In the genomic region with DNA sequence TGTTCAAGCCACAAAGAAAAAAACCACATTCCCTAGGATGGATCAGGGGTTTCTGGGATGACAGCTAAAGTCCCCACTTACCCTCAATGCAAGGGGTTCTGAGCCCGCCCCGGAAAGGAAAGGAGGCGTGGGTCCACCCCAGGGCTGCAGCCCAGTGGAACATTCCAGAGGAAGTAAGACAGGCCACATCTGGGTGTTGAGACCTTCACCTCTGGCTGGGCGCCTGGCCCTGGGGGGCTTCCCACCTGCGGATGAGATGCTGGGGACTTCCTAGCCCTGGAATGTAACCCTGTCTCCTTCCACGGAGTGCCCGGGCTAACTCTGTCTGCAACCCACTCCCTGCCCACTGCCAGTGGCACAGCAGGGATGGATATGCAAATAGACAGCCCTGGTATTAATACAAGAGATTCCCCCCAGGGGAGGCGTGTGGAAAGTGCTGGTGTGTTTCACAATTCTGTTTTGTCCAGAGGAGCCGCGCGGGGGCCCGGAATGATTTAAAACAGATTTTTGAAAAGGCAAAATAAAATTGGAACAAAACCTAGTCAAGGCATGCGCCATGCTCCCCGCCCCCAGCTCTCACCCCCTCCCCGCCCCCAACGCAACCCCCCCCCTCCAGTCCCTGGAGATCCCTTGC, we compare ENCODE assay signal across 8 mouse cellular contexts. TPM values are rescaled to one million over a fixed set of nuclear protein-coding genes. Genes with fewer than 3 reads are reported as not detected.
DNase-seq lines count a peak whose midpoint lies in the region; ATAC-seq and TF ChIP-seq lines count a peak whose summit lies in the region.

No protein-coding gene starts in this region.

- H3K27ac ChIP-seq in kidney, embryonic 16.5 days (ENCODE audit: low read length) = 0 out of 2 replicates have a peak overlapping the region, but pooled peaks have one; percentile 30
- H3K27ac ChIP-seq in embryonic facial prominence, embryonic 15.5 days (replicated peaks) = peak overlapping the region; percentile 86
- H3K27ac ChIP-seq in intestine, embryonic 16.5 days (ENCODE audit: low read length) = peak overlapping the region; percentile 54
- H3K27ac ChIP-seq in midbrain, postnatal 0 days (ENCODE audit: low read depth, low read length) = no peak overlapping the region

- H3K4me2 ChIP-seq in kidney, embryonic 16.5 days (replicated peaks; ENCODE audit: low read depth, low read length) = peak overlapping the region; percentile 94
- peak overlapping the region; percentile 90 for H3K4me2 ChIP-seq in embryonic facial prominence, embryonic 15.5 days (replicated peaks)
- H3K4me2 ChIP-seq in intestine, embryonic 16.5 days (ENCODE audit: low read depth, low read length) = peak overlapping the region; percentile 94
- H3K4me2 ChIP-seq in midbrain, postnatal 0 days (ENCODE audit: low read depth, low read length, poor library complexity, severe bottlenecking) = peak overlapping the region; percentile 12; the same call in 1 of the 2 replicates

- no peak for TF ChIP-seq CTCF in midbrain, postnatal 0 days (IDR thresholded peaks at IDR 0.05)

- H3K9me3 ChIP-seq in kidney, embryonic 16.5 days (ENCODE audit: low read length) = no peaks in the 10 kb centered on the region
- no peaks in the 10 kb centered on the region for H3K9me3 ChIP-seq in embryonic facial prominence, embryonic 15.5 days (replicated peaks)
- 0 out of 2 replicates have a peak, but pooled peaks cover 3% of the 10 kb centered on the region for H3K9me3 ChIP-seq in intestine, embryonic 16.5 days (ENCODE audit: control insufficient read depth, low read length)
- H3K9me3 ChIP-seq in midbrain, postnatal 0 days (ENCODE audit: low read length) = no peaks in the 10 kb centered on the region

- no peak for ATAC-seq in kidney, embryonic 16.5 days (ENCODE audit: low FRiP score, low TSS enrichment)
- ATAC-seq in embryonic facial prominence, embryonic 15.5 days (ENCODE audit: insufficient number of reproducible peaks, low FRiP score, low TSS enrichment, low read depth) = 0 out of 2 replicates have a peak, but pooled peaks have one; percentile 35
- no peak for ATAC-seq in intestine, embryonic 16.5 days
- no peak for ATAC-seq in midbrain, postnatal 0 days (ENCODE audit: low FRiP score)

- no peak for DNase-seq in kidney, adult 9 months
- DNase-seq in midbrain, postnatal 0 days (ENCODE audit: low spot score) = no peak
- DNase-seq in spleen, postnatal 10 days (ENCODE audit: low spot score in 2 of 2) = no peak
- DNase-seq in spleen, adult 12 weeks (ENCODE audit: low spot score) = no peak
- DNase-seq in MN1 (ENCODE audit: low spot score) = no peak

- WGBS in kidney, embryonic 16.5 days = 14% methylated on average over 16 of the region's 16 CpGs
- WGBS in embryonic facial prominence, embryonic 15.5 days = 8% methylated on average over 16 of the region's 16 CpGs
- 29% methylated on average over 16 of the region's 16 CpGs for WGBS in intestine, embryonic 16.5 days
- 14% methylated on average over 15 of the region's 16 CpGs for WGBS in midbrain, postnatal 0 days

- no peaks in the 10 kb centered on the region for H3K36me3 ChIP-seq in kidney, embryonic 16.5 days (ENCODE audit: insufficient read depth, low read length)
- no peaks in the 10 kb centered on the region for H3K36me3 ChIP-seq in embryonic facial prominence, embryonic 15.5 days
- H3K36me3 ChIP-seq in intestine, embryonic 16.5 days (ENCODE audit: control insufficient read depth, insufficient read depth, low read length) = no peaks in the 10 kb centered on the region; the same call in 1 of the 2 replicates
- no peaks in the 10 kb centered on the region for H3K36me3 ChIP-seq in midbrain, postnatal 0 days (ENCODE audit: insufficient read depth, low read length)

- peaks cover 41% of the 10 kb centered on the region for H3K4me1 ChIP-seq in kidney, embryonic 16.5 days (ENCODE audit: insufficient read depth, low read length)
- H3K4me1 ChIP-seq in embryonic facial prominence, embryonic 15.5 days = peaks cover 63% of the 10 kb centered on the region
- peaks cover 55% of the 10 kb centered on the region for H3K4me1 ChIP-seq in intestine, embryonic 16.5 days (ENCODE audit: control insufficient read depth, insufficient read depth, low read length)
- H3K4me1 ChIP-seq in midbrain, postnatal 0 days (ENCODE audit: insufficient read depth, low read length) = no peaks in the 10 kb centered on the region

- H3K27me3 ChIP-seq in kidney, embryonic 16.5 days (ENCODE audit: insufficient read depth, low read length) = peaks cover 10% of the 10 kb centered on the region; the same call in 1 of the 2 replicates
- no peaks in the 10 kb centered on the region for H3K27me3 ChIP-seq in embryonic facial prominence, embryonic 15.5 days
- H3K27me3 ChIP-seq in intestine, embryonic 16.5 days (replicated peaks; ENCODE audit: control insufficient read depth, insufficient read depth, low read length) = 0 out of 2 replicates have a peak, but pooled peaks cover 2% of the 10 kb centered on the region
- peaks cover 31% of the 10 kb centered on the region for H3K27me3 ChIP-seq in midbrain, postnatal 0 days (ENCODE audit: insufficient read depth, low read length)

- peak overlapping the region; percentile 55 for H3K4me3 ChIP-seq in kidney, embryonic 16.5 days (ENCODE audit: low read length)
- peak overlapping the region; percentile 53 for H3K4me3 ChIP-seq in embryonic facial prominence, embryonic 15.5 days (replicated peaks)
- H3K4me3 ChIP-seq in intestine, embryonic 16.5 days (ENCODE audit: low read length) = peak overlapping the region; percentile 63
- no peak overlapping the region for H3K4me3 ChIP-seq in midbrain, postnatal 0 days (ENCODE audit: low read depth, low read length)

- H3K9ac ChIP-seq in kidney, embryonic 16.5 days (replicated peaks; ENCODE audit: low read length) = peak overlapping the region; percentile 75
- no peak overlapping the region for H3K9ac ChIP-seq in embryonic facial prominence, embryonic 15.5 days
- H3K9ac ChIP-seq in intestine, embryonic 16.5 days (ENCODE audit: low read depth, low read length) = peak overlapping the region; percentile 78
- no peak overlapping the region for H3K9ac ChIP-seq in midbrain, postnatal 0 days (replicated peaks; ENCODE audit: low read length, poor library complexity, severe bottlenecking)

RNA-seq across cellular contexts. Expression of gene Pard6b, which starts 31.7 kb away (rescaled TPM):
- polyA plus RNA-seq in kidney, embryonic 16.5 days (2015; fragmentation: Nextera tagmentation; extraction: Ambion mirVana) = 20.0 and 23.9 TPM in 2 replicates
- 3.6 and 4.1 TPM in 2 replicates for polyA plus RNA-seq in embryonic facial prominence, embryonic 15.5 days (2015; fragmentation: Nextera tagmentation; extraction: Ambion mirVana)
- 7.8 and 13.9 TPM in 2 replicates for polyA plus RNA-seq in intestine, embryonic 16.5 days (2015; fragmentation: Nextera tagmentation; extraction: Ambion mirVana)
- 6.6 and 6.8 TPM in 2 replicates for total RNA-seq in midbrain, postnatal 0 days (2014; rRNA removed)
- 3.9 and 5.1 TPM in 2 replicates for polyA plus RNA-seq in midbrain, postnatal 0 days (2015; fragmentation: Nextera tagmentation; extraction: Ambion mirVana)

RNA-seq across cellular contexts. Expression of gene Ripor3, which starts 38.7 kb away (rescaled TPM):
- 1.9 and 2.6 TPM in 2 replicates for polyA plus RNA-seq in kidney, embryonic 16.5 days (2015; fragmentation: Nextera tagmentation; extraction: Ambion mirVana)
- polyA plus RNA-seq in embryonic facial prominence, embryonic 15.5 days (2015; fragmentation: Nextera tagmentation; extraction: Ambion mirVana) = 8.3 and 8.4 TPM in 2 replicates
- polyA plus RNA-seq in intestine, embryonic 16.5 days (2015; fragmentation: Nextera tagmentation; extraction: Ambion mirVana) = 2.7 and 3.1 TPM in 2 replicates
- 0.57 and 0.99 TPM in 2 replicates for total RNA-seq in midbrain, postnatal 0 days (2014; rRNA removed)
- polyA plus RNA-seq in midbrain, postnatal 0 days (2015; fragmentation: Nextera tagmentation; extraction: Ambion mirVana) = 0.28 and 0.42 TPM in 2 replicates

Comparison
In these comparisons a context has a peak if more than half of its experiments do, and no peak if none do; other contexts are left out.
1. H3K4me2 ChIP-seq: peak in every context shown above with its lines; median percentile 94 in kidney, embryonic 16.5 days; 94 in intestine, embryonic 16.5 days; 90 in embryonic facial prominence, embryonic 15.5 days; 12 in midbrain, postnatal 0 days.
2. H3K9ac ChIP-seq: peak in kidney, embryonic 16.5 days (single experiment) and intestine, embryonic 16.5 days (single experiment); none in embryonic facial prominence, embryonic 15.5 days (single experiment) and midbrain, postnatal 0 days (single experiment).